Mouse (Mus musculus) testis, postnatal 10 days (tissue): ENCODE results near the gene Atp8a2.

Experiments
- DNase-seq: peaks from one replicate; pipeline ENCODE4 v3.0.0; 2021; ENCODE audit warnings: low spot score

Atp8a2 gene

GRCm38 (mm10) chr14:60152373-60152772, 44.6 kb downstream of the Atp8a2 start:
- DNase-seq: peak; percentile 60

- DNase-seq: no peak
Observed at GRCm38 (mm10) chr14:60148893-60149292, 48.1 kb downstream of the Atp8a2 start.

DNA sequence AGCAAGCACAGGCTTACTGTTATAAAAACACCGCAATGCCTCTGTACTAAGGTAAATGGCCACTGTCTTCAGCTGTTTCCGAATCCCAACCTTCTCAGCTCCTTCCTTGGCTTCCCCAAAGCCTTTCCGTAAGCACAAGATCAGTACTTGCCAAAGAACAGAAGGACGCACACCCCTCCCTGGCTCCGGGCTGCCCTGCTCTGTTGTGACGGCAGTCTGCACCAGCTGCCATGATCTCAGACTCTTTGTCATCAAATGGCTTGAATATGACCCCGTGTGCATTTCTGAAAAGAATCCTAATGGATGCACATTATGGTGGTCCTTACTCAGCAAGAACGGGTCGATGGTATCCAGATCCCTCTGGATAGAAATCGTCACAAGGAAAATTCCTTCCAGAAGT, 53.7 kb downstream of the Atp8a2 start:
- DNase-seq: no peak

GRCm38 (mm10) chr14:60138339-60138738, 58.6 kb downstream of the Atp8a2 start:
- DNase-seq: no peak

DNA sequence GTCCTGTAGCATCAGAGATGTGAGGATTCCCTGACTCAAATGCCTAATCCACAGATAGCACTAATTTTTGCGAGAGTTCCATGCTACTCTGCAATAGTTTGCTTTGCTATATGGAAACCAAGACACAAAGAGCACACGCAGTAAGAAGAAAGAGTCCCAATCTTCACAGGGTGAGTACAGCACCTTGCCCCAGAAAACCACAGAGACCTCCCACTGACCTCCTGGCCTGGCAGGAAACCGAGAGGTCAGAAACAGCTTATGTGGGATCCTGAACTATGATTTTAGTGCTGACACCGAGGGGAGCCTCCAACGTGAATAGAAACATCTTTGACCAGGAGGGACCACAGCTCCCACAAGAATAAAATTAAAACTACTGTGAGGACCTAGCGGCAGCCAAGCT, 59.2 kb downstream of the Atp8a2 start:
- DNase-seq: no peak

- no peak for DNase-seq
Observed at GRCm38 (mm10) chr14:60135801-60136200, 61.2 kb downstream of the Atp8a2 start.

DNA sequence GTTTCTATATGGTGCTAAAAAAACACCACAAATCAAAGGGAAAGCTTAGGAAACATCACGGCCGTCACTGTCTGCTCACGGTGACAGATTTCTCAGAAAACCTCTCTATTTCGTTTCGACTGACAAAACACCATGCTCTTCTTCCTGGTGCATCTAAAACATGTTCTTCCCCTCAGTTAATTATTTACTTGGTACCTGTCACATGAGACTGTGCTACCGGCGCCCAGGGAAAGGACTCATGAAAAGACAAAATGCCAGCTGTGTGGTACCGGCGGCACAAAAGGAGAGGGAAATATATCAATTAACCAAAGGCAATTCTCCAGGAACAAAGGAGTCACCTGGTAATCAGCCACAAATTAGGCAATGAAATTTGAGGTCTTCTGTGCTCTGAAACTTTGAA, 62.3 kb downstream of the Atp8a2 start:
- DNase-seq: no peak

DNA sequence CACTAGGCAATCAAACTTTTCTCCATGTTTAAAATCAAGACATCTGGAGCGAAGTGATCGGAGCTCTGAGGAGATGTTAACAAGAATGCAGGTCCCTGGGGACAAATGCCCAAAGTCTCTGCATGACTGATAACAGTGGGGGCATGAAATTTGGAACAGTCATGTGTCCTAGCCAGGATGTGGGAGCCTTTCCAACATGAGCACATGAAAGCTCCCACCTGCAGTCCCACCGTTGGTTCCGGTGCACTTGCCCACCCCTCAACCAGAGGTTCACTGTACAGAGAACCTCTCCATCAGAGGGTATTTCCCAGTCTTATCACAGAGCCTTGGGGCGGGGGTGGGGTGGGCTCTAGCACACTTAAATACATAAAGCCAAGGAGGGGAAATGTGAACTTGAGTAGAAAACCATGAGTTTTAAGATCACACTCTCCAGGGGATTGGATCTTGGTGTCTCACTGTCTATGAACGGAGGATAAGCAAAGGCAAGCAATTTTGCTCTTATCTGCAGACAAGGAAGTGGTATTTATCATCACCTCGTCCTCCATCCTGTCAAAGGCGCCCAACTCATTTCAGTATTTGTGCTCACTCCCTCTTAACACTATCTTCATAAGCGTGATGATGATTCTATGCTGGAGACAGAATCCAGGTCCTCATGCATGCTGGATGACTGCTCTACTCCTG, 65.6 kb downstream of the Atp8a2 start:
- no peak for DNase-seq

- DNase-seq: no peak
Observed at GRCm38 (mm10) chr14:60129564-60129963, 67.4 kb downstream of the Atp8a2 start.

GRCm38 (mm10) chr14:60125202-60125601, 71.8 kb downstream of the Atp8a2 start:
- DNase-seq: no peak

DNA sequence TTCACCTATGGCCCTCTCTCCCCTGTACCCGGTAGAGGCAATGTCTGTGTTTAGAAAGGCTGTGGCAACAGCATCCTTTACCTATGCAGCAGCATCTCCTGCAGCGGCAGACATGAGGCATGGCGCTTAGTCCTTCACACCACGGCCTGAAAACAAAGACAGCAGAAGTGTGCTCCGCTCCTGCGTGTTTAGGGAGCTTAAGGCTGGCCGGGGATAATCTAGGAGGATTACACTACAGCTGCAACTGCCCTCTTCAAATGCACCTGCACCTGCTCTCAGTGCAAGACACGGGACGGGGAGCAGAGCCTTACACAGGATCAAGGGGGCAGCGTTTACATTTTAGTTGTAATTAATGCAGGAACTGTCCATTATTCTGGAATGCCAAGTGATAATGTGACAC, 75.4 kb downstream of the Atp8a2 start:
- DNase-seq: no peak

DNA sequence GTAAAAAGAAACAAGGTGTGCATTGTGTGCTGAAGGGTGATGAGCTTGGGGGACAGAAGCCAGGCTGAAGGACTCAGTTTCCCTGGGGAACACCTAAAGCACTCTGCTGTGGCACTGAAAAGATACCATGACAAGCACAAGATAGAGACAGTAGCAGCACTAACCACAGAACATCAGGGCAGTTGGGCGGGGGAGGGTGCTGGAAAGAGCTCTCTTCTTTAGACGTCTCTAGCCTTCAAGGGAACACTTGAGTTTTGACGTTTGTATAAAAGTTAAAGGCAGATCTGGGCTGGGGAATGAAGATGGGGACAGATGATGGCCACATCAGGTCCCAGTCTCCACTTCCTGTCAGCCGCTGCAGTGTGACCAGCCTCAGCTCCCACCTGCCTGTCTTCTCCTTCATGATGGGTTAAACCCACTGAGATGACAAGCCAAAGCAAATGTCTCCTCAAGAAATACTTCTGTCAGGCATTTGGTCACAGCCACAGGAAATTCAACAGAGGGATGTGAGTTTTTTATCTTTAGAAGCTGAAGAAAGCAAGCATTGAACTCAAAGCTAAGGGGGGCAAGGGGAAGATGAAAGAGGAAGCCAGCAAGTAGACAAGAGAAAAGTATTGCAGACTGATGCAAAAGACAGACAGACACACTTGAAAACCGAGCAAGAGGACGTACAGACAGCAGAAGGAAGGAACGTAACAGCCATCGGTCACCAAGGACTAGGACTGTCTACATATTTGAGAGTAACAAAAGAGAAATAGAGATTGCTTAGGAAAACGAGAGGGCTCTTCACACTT, 79.0 kb downstream of the Atp8a2 start:
- no peak for DNase-seq

DNA sequence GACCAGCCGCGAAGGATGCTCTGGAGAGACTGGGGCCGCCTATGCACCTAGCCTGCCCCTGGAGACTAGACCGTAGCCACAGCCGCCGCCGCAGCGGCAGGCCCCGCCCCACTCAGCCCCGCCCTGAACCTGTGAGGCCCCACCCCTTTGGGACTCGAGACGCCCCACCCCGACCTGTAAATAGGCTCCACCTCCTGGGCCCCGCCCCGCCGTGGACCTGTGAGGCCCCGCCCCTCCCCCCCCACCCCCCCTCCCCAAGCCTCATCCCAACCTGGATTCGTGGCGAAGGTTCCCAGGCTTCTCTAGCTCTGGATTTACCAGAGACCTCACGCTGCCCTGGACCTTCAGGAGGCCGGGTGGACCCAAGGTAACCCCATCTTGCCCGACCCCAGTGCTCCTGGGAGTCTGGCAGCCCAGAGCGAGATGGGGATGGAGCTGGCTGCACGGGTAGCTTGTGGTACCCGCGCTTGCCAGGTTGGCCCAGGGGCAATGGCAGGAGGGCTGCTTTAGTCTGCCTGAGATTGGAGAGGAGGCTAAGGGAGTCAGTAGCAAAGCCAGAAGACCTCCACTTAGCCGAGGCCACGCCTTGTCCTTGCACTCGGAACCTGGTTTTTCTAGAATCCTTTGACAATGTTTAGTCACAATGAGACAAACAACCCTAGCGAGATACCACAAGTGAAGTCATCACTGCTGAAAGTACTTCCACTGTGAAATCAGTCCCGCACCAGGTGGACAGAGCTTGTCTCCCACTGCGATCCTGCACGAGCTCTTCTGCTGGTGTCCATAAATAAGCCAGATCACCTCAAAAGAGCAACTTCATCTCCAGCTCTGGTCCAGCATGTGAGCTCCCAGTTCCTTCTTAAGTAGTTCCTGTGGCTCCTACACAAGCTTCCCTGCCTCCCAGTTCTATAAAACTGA, 109.9 kb downstream of the Atp8a2 start:
- peak; percentile 73 for DNase-seq

DNA sequence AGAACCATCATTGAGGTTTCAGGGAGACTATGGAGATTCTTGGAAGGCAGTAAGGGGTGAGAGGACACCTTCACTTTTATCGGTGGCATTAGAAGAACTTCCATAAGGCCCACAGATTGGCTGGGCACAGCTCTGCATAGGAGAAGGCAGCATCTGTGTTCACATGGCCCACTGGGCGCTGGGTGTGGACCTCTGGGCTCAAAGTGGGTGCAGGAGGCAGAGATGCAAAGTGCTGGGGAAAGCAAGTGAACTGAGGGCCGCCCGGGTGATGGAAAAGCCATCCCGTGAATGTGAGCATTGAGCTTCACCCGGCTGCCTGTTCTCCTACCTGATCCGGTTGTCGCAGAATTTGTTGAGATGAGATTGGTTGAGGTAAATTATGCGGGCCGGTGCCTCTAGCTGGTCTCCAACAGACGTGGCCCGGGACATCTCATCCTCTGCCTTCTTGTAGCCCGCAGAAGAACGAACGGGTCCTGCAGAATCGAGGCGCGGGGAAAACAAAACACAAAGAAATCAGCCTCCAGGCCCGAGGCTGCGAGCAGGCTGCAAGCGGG, 110.6 kb downstream of the Atp8a2 start:
- no peak for DNase-seq

DNA sequence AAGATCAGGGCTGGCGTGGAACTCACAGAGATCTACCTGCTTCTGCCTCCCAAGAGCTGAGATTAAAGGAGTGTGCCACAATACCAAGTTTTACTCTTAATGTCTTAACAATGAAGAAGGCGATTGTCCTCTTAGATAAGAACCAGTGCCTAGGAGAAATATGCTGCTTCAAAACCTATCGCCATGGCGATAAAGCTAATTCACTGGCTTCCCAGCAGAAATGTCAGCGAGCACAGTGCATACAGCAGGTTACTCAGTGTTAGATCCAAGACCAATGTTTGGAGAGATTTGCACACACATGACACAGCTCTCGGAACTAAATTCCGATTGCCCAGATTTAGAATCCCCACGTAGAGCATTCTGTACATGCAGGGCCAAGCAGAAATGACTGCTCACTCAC, 114.2 kb downstream of the Atp8a2 start:
- no peak for DNase-seq

DNA sequence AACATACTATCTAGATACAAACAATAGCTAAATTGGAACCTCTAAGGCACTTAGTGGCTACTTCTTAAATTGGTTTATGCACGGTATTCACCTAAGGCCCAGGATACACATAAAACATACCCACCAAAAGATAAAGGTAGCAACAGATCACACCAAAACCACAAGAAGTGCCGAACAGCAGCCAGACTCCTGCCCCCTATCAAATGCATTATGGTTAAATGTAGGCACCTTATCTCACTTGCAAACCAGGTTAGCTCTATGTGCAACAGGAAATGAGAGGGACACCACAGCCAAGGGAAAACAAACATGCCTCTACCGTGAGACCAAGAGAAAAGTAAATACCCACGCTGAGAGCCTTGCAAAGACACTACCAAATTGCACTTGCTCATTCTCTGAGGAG, 124.5 kb downstream of the Atp8a2 start:
- DNase-seq: no peak

- no peak for DNase-seq
Observed at GRCm38 (mm10) chr14:60065186-60065585, 131.8 kb downstream of the Atp8a2 start.

DNA sequence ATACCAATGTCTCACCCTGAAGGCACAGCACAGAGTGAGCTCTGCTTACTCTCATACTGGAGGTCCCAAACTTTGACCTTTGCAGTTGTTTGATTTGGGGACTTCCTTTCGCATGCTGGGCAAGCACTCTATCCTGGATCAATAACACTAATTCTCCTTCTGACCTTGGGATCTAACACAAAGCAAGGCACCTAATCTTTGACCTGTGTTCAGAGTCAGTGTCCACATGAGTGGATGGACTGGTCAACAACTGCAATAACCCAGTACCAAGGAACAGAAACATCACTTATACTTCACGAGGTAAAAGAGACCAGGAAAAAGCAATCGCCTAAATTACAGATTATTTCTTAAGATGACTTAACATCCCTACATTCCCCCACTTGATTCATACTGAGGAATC, 136.0 kb downstream of the Atp8a2 start:
- DNase-seq: no peak

DNA sequence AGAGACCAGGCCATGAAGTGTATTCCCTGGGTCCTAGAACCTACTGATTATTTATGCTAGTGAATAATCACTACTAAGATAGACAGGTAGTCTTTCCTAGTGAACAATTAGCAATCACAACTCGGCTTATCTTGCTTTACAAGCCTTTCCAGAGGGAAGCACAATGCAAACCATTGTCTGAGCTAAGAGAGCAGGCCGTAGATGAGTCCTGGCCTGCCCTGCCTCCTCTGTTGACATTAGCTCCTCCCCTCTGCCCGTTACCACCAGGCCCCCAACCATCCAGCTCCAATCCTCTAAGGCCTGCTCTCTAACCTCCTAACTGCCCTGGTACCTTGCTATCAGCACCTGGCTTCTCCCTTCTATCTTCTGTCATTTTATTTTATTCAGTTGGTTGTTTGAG, 138.1 kb downstream of the Atp8a2 start:
- DNase-seq: no peak

- no peak for DNase-seq
Observed at GRCm38 (mm10) chr14:60055231-60055630, 141.7 kb downstream of the Atp8a2 start.

DNA sequence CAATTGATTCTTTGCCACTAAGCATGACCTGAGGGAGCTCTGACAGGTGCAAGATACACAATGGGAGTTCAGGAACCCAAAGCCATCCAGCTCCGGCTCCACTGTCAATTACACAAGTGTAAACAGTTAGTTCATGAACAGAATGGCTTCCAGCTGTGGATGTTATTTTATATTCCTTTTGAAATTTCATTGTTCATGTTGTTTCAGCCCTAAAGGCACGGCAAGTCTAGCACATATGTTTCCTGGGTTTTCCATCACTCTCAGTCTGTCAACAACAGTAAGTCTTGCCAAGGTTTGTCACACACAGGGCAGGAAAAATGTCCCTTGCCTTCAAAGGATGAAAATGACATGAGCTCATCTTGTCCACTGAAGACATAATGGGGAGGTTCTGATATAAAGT, 166.3 kb downstream of the Atp8a2 start:
- DNase-seq: no peak

DNA sequence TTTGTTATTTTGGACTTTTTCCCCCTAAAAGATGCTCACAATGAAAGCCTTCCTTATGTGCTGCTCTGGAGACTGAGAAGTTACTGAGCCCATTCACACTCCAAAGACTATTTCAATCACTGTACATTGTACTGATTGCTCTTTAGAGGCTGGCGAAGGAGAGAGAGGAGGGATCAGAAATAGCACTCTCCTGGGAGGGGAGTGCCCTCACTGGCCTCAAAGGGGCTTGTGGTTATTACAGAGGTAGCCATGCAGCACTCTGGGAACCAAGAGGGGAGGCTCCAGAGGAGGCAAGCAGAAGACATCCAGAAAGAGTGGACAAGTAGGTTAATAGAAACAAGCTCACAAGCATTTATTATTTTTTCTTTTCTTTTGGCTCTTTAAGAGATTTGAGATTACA, 169.8 kb downstream of the Atp8a2 start:
- no peak for DNase-seq
